Mouse (Mus musculus) lung, embryonic 16.5 days (tissue): ENCODE data around the gene Tdrd9. TPM values are rescaled to one million over a fixed set of nuclear protein-coding genes. Genes with fewer than 3 reads are reported as not detected.

Source experiments
- ATAC-seq: fragments of 200-750 bp; cut with Nextera tagmentation; 2 replicates; pipeline ENCODE4 v1.8.0; 2017; ENCODE audit warnings: low read depth, mild to moderate bottlenecking, moderate library complexity
- H3K27ac ChIP-seq: fragments of 300-500 bp; sonication (generic); 2 replicates; pipeline ENCODE4 v1.5.1; 2014; ENCODE audit warnings: mild to moderate bottlenecking, control low read depth, low read length
- H3K27me3 ChIP-seq: fragments of 300-500 bp; sonication (generic); 2 replicates; pipeline ENCODE4 v1.6.1; 2014; ENCODE audit warnings: low read depth, low read length, mixed read lengths; ENCODE audit not compliant: control insufficient read depth, insufficient read depth
- H3K36me3 ChIP-seq: fragments of 300-500 bp; sonication (generic); 2 replicates; pipeline ENCODE4 v1.6.1; 2014; ENCODE audit warnings: low read length; ENCODE audit not compliant: control insufficient read depth, insufficient read depth
- H3K4me1 ChIP-seq: fragments of 300-500 bp; sonication (generic); replicated peaks from 2 replicates; pipeline ENCODE4 v1.6.1; 2014; ENCODE audit warnings: low read length, mixed read lengths; ENCODE audit not compliant: control insufficient read depth, insufficient read depth
- H3K4me2 ChIP-seq: fragments of 300-500 bp; sonication (generic); 2 replicates; pipeline ENCODE4 v1.6.1; 2014; ENCODE audit warnings: low read depth, low read length, control low read depth
- H3K4me3 ChIP-seq: fragments of 300-500 bp; sonication (generic); 2 replicates; pipeline ENCODE4 v1.5.1; 2014; ENCODE audit warnings: mild to moderate bottlenecking, low read length, control low read depth
- H3K9ac ChIP-seq: fragments of 300-500 bp; sonication (generic); 2 replicates; pipeline ENCODE4 v1.6.1; 2014; ENCODE audit warnings: low read length, control low read depth
- H3K9me3 ChIP-seq: fragments of 300-500 bp; sonication (generic); 2 replicates; pipeline ENCODE4 v1.6.1; 2016; ENCODE audit warnings: low read length; ENCODE audit not compliant: control insufficient read depth
- WGBS: fragments of 180-500 bp; shearing (Covaris S2); extraction: QIAGEN DNeasy Blood & Tissue Kit; methylation state at CpG from one replicate; pipeline ENCODE4 v1.1.7; 2014; 5-methylcytosine and 5-hydroxymethylcytosine counted together
- polyA plus RNA-seq: library from polyadenylated mRNA; unstranded; fragments of >200 nt; fragmentation: Nextera tagmentation; extraction: Ambion mirVana; gene quantifications from 2 replicates; pipeline ENCODE4 v1.2.1, GENCODE M21; 2015

The Tdrd9 gene
- polyA plus RNA-seq, result 0.18 and 0.23 TPM in 2 replicates

DNA sequence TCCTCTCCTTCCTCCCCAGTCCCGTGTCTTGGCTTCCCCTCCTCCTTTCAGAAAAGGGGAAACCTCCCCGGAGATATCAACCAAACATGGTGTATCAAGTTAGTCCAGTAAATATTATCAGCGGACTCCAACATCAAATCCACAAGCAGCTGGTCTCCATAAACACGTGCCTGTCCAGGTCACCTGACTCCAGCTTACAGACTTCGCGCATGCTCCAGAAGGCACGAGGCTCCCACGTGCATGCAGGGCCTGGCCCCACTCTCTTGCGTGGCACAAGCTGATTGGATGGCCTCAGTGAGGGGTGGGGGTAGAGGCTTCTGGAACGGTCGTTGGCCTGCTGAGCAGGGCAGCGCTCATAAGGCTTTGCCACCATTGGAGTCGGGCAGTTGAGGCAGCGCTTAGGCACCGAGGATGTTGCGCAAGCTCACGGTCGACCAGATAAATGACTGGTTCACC, at the start of gene Tdrd9:
Tdrd9 (plus strand) TSS at position 329 of the 456 bp plus-strand sequence.
- H3K4me3 ChIP-seq, result no peak within 1 kb of the TSS
- no peaks in the 10 kb centered on the region for H3K9me3 ChIP-seq
- no peak within 1 kb of the TSS for H3K9ac ChIP-seq
- ATAC-seq, result no peak
- no peak within 1 kb of the TSS for H3K27ac ChIP-seq
- no peaks in the 10 kb centered on the region for H3K27me3 ChIP-seq
- H3K36me3 ChIP-seq, result no peaks in the 10 kb centered on the region
- H3K4me1 ChIP-seq, result no peaks in the 10 kb centered on the region
- no peak within 1 kb of the TSS for H3K4me2 ChIP-seq
- 81% methylated on average over 18 of the region's 18 CpGs for WGBS

GRCm38 (mm10) chr12:111923117-111923516, 48.2 kb upstream of the Tdrd9 start:
- Histone ChIP-seq H3K27ac (no peak overlapping the region), H3K4me3 (no peak overlapping the region), H3K4me1 (peaks cover 19% of the 10 kb centered on the region), H3K4me2 (no peak overlapping the region), H3K27me3 (no peaks in the 10 kb centered on the region), H3K9me3 (no peaks in the 10 kb centered on the region), H3K36me3 (no peaks in the 10 kb centered on the region), H3K9ac (no peak overlapping the region)
- no peak for ATAC-seq
- 84% methylated on average over 6 of the region's 6 CpGs for WGBS

GRCm38 (mm10) chr12:111927338-111927737, 44.0 kb upstream of the Tdrd9 start:
- Histone ChIP-seq H3K36me3 (no peaks in the 10 kb centered on the region), H3K27ac (peak overlapping the region; percentile 50)

GRCm38 (mm10) chr12:111928411-111928966, 42.9 kb upstream of the Tdrd9 start:
- Histone ChIP-seq H3K9me3 (no peaks in the 10 kb centered on the region), H3K36me3 (no peaks in the 10 kb centered on the region), H3K4me2 (no peak overlapping the region), H3K4me3 (no peak overlapping the region), H3K27me3 (no peaks in the 10 kb centered on the region), H3K27ac (peak overlapping the region; percentile 4; the same call in 1 of the 2 replicates), H3K4me1 (peaks cover 28% of the 10 kb centered on the region), H3K9ac (no peak overlapping the region)
- 61% methylated on average over 18 of the region's 18 CpGs for WGBS
- 0 out of 2 replicates have a peak, but pooled peaks have one; percentile 23 for ATAC-seq

More at GRCm38 (mm10) chr12:111927338-111927737, 44.0 kb upstream of the Tdrd9 start:
- ATAC-seq, result peak; percentile 85
- Histone ChIP-seq H3K4me2 (no peak overlapping the region), H3K27me3 (no peaks in the 10 kb centered on the region), H3K4me3 (no peak overlapping the region), H3K9me3 (no peaks in the 10 kb centered on the region), H3K4me1 (peaks cover 17% of the 10 kb centered on the region), H3K9ac (no peak overlapping the region)
- WGBS, result 38% methylated on average over 1 of the region's 1 CpGs

- Histone ChIP-seq H3K9ac (no peak overlapping the region), H3K4me2 (no peak overlapping the region), H3K27me3 (no peaks in the 10 kb centered on the region), H3K4me3 (no peak overlapping the region), H3K27ac (no peak overlapping the region), H3K36me3 (no peaks in the 10 kb centered on the region), H3K4me1 (peaks cover 46% of the 10 kb centered on the region), H3K9me3 (no peaks in the 10 kb centered on the region)
- ATAC-seq, result no peak
- 78% methylated on average over 9 of the region's 9 CpGs for WGBS
Measured at GRCm38 (mm10) chr12:111931411-111932025, 39.8 kb upstream of the Tdrd9 start.

GRCm38 (mm10) chr12:111932513-111932912, 38.8 kb upstream of the Tdrd9 start:
- H3K4me2 ChIP-seq, result no peak overlapping the region
- H3K27me3 ChIP-seq, result no peaks in the 10 kb centered on the region
- peak overlapping the region; percentile 22; the same call in 1 of the 2 replicates for H3K9ac ChIP-seq
- H3K36me3 ChIP-seq, result no peaks in the 10 kb centered on the region
- peaks cover 50% of the 10 kb centered on the region for H3K4me1 ChIP-seq
- H3K9me3 ChIP-seq, result no peaks in the 10 kb centered on the region
- peak overlapping the region; percentile 86 for H3K27ac ChIP-seq
- H3K4me3 ChIP-seq, result no peak overlapping the region
- no peak for ATAC-seq
- WGBS, result 52% methylated on average over 3 of the region's 3 CpGs

DNA sequence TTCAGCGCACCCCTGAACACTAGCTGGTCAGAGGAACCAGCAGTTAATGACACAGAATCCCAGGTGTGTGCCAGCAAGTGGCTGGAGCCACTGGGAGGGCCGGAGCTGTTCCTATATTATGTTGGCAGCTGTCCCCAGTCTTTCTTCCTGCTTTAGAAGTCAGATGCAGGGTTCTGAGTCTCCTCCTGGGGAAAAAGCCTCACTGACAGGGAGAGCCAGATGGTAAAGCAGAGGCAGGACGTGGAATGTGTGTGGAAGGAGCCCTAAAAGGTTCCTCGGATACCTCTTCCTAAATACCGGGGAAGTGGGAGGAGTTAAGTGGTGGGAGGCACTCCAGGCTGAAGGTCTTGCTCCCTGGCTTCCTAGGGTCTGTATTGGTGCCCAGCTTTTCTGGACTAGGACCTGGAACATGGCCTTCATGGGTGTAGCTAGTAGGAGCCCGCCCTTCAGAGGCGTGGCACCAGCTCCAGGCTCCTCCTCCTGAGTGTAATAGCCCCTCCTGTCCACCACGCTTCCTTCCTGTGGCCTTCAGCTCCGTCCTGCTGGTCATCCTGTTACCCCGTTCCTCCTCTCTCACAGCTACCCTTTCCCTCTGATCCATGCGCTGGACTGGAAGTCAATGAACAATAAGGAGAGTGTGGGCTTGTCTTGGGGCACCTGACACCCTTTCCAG, 38.2 kb upstream of the Tdrd9 start:
- Histone ChIP-seq H3K4me2 (0 out of 2 replicates have a peak overlapping the region, but pooled peaks have one; percentile 10), H3K4me1 (peaks cover 52% of the 10 kb centered on the region), H3K9ac (peak overlapping the region; percentile 22; the same call in 1 of the 2 replicates), H3K9me3 (no peaks in the 10 kb centered on the region), H3K36me3 (no peaks in the 10 kb centered on the region), H3K27me3 (no peaks in the 10 kb centered on the region), H3K27ac (peak overlapping the region; percentile 86), H3K4me3 (no peak overlapping the region)
- peak; percentile 48 for ATAC-seq
- 46% methylated on average over 11 of the region's 11 CpGs for WGBS

DNA sequence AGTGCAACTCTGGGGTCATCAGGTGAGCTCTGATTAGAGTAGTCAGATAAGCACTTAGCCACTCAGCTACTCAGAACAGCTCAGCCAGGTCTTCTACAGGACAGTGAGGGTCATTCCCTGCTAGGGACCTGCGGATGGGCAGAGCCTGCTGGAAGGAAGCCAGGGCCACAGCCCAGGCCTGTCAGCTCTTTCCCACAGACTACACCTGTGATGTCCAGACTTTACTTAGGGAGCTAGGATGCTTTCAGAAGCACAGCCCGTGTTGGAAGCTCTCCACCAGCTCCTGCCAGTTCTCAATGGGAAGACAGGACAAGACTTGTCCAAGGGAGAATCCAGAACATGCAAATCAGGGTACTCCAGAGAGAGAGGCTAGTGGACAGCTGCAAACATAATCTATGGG, 37.4 kb upstream of the Tdrd9 start:
- H3K27me3 ChIP-seq, result no peaks in the 10 kb centered on the region
- H3K4me1 ChIP-seq, result peaks cover 58% of the 10 kb centered on the region
- peak overlapping the region; percentile 31; the same call in 1 of the 2 replicates for H3K9ac ChIP-seq
- H3K4me2 ChIP-seq, result 0 out of 2 replicates have a peak overlapping the region, but pooled peaks have one; percentile 10
- WGBS, result 43% methylated on average over 2 of the region's 2 CpGs
- H3K9me3 ChIP-seq, result no peaks in the 10 kb centered on the region
- no peaks in the 10 kb centered on the region for H3K36me3 ChIP-seq
- ATAC-seq, result no peak
- no peak overlapping the region for H3K4me3 ChIP-seq
- peak overlapping the region; percentile 86 for H3K27ac ChIP-seq
